Mouse (Mus musculus): ENCODE results near the gene Pla2g16.

Pla2g16 gene

GRCm38 (mm10) chr19:7606801-7607689 lies 49.8 kb downstream of the Pla2g16 start, which contains the start of gene Lgals12:
Lgals12 (minus strand) TSS chr19:7607193.
- in situ Hi-C loops (cut with MboI; ENCODE audit: unreplicated experiment in 2 of 2): no loop called here

GRCm38 (mm10) chr19:7607690-7608201 lies 50.5 kb downstream of the Pla2g16 start:
- in situ Hi-C loops (cut with MboI; ENCODE audit: unreplicated experiment in 2 of 2): no loop called here

GRCm38 (mm10) chr19:7611942-7612757 lies 54.9 kb downstream of the Pla2g16 start, which contains the start of gene Hrasls5:
Hrasls5 (plus strand) TSS chr19:7612541.
- in situ Hi-C loops (cut with MboI; ENCODE audit: unreplicated experiment in 2 of 2): loop anchor here in 1 of 2 experiments (10.0 kb wide), 1 partner anchor 547 kb away; no protein-coding TSS in a partner anchor

- in situ Hi-C loops (cut with MboI; ENCODE audit: unreplicated experiment in 2 of 2): loop anchor here in 1 of 2 experiments (10.0 kb wide), 1 partner anchor 548 kb away; no protein-coding TSS in a partner anchor
These were observed 55.9 kb downstream of the Pla2g16 start for GRCm38 (mm10) chr19:7613151-7613550.

- in situ Hi-C loops (cut with MboI; ENCODE audit: unreplicated experiment in 2 of 2): loop anchor here in 1 of 2 experiments (10.0 kb wide), 1 partner anchor 552 kb away; no protein-coding TSS in a partner anchor
These were observed 59.1 kb downstream of the Pla2g16 start for GRCm38 (mm10) chr19:7616231-7616930.

GRCm38 (mm10) chr19:7617085-7617484 lies 59.8 kb downstream of the Pla2g16 start:
- in situ Hi-C loops (cut with MboI; ENCODE audit: unreplicated experiment in 2 of 2): loop anchor here in 1 of 2 experiments (10.0 kb wide), 1 partner anchor 552 kb away; no protein-coding TSS in a partner anchor

GRCm38 (mm10) chr19:7617696-7618095 lies 60.4 kb downstream of the Pla2g16 start:
- in situ Hi-C loops (cut with MboI; ENCODE audit: unreplicated experiment in 2 of 2): loop anchor here in 1 of 2 experiments (10.0 kb wide), 1 partner anchor 553 kb away; no protein-coding TSS in a partner anchor

- in situ Hi-C loops (cut with MboI; ENCODE audit: unreplicated experiment in 2 of 2): no loop called here
These were observed 75.8 kb downstream of the Pla2g16 start for GRCm38 (mm10) chr19:7633021-7633420.

- in situ Hi-C loops (cut with MboI; ENCODE audit: unreplicated experiment in 2 of 2): no loop called here
These were observed 76.5 kb downstream of the Pla2g16 start for GRCm38 (mm10) chr19:7633786-7634185.
